Mouse (Mus musculus) limb, embryonic 14.5 days (tissue): ENCODE data around the gene Pakap. TPM values are rescaled to one million over a fixed set of nuclear protein-coding genes. Genes with fewer than 3 reads are reported as not detected.

Experiments
- ATAC-seq: fragments of 200-750 bp; cut with Nextera tagmentation; 2 replicates; pipeline ENCODE4 v1.8.0; 2017; ENCODE audit warnings: low read depth, moderate number of reproducible peaks, moderate TSS enrichment; ENCODE audit not compliant: low FRiP score
- DNase-seq: peaks from one replicate; pipeline ENCODE4 v3.0.0-alpha.2; 2015; ENCODE audit warnings: low spot score
- H3K27ac ChIP-seq: fragments of 300-500 bp; sonication (generic); replicated peaks from 2 replicates; pipeline ENCODE4 v1.5.1; 2014; ENCODE audit warnings: low read depth, mild to moderate bottlenecking, low read length, moderate library complexity, mixed read lengths
- H3K27me3 ChIP-seq: fragments of 300-500 bp; sonication (generic); 2 replicates; pipeline ENCODE4 v1.6.1; 2014; ENCODE audit warnings: low read length, mixed read lengths; ENCODE audit not compliant: control insufficient read depth, insufficient read depth
- H3K36me3 ChIP-seq: fragments of 300-500 bp; sonication (generic); 2 replicates; pipeline ENCODE4 v1.6.1; 2014; ENCODE audit warnings: mild to moderate bottlenecking, low read length, moderate library complexity, mixed read lengths; ENCODE audit not compliant: control insufficient read depth, insufficient read depth
- H3K4me1 ChIP-seq: fragments of 300-500 bp; sonication (generic); 2 replicates; pipeline ENCODE4 v1.6.1; 2014; ENCODE audit warnings: antibody characterized with exemption, low read length, mixed read lengths; ENCODE audit not compliant: control insufficient read depth, insufficient read depth
- H3K4me2 ChIP-seq: fragments of 300-500 bp; sonication (generic); replicated peaks from 2 replicates; pipeline ENCODE4 v1.6.1; 2014; ENCODE audit warnings: low read depth, mild to moderate bottlenecking, low read length, moderate library complexity; ENCODE audit not compliant: severe bottlenecking
- H3K4me3 ChIP-seq: fragments of 300-500 bp; sonication (generic); replicated peaks from 2 replicates; pipeline ENCODE4 v1.5.1; 2014; ENCODE audit warnings: low read length
- H3K9ac ChIP-seq: fragments of 300-500 bp; sonication (generic); 2 replicates; pipeline ENCODE4 v1.6.1; 2014; ENCODE audit warnings: mild to moderate bottlenecking, low read depth, low read length, moderate library complexity; ENCODE audit not compliant: severe bottlenecking
- H3K9me3 ChIP-seq: fragments of 300-500 bp; sonication (generic); 2 replicates; pipeline ENCODE4 v1.6.1; 2016; ENCODE audit warnings: low read length; ENCODE audit not compliant: control insufficient read depth
- POLR2A ChIP-seq: fragments of 200-500 bp; IDR thresholded peaks from 2 replicates; pipeline ENCODE4 v1.8.0; 2012; ENCODE audit warnings: inconsistent platforms, mild to moderate bottlenecking, moderate library complexity, borderline replicate concordance; ENCODE audit not compliant: insufficient read depth, insufficient read length; ENCODE audit errors: extremely low read depth
- WGBS: fragments of 180-500 bp; shearing (Covaris S2); extraction: QIAGEN DNeasy Blood & Tissue Kit; methylation state at CpG from one replicate; pipeline ENCODE4 v1.1.7; 2014; 5-methylcytosine and 5-hydroxymethylcytosine counted together
- polyA plus RNA-seq, 2 experiments: library from polyadenylated mRNA; depleted of rRNA in 1 of 2; stranded (reverse) in 1 of 2; unstranded in 1 of 2; fragments of >200 nt; fragmentation: Nextera tagmentation in 1 of 2; extraction: Ambion mirVana in 1 of 2; gene quantifications; 2 replicates each; pipeline versions ENCODE4 v1.2.1 to v1.2.3; 2012 to 2014

Pakap gene
- polyA plus RNA-seq, 2 experiments = 6.4 to 26.9 TPM

DNA sequence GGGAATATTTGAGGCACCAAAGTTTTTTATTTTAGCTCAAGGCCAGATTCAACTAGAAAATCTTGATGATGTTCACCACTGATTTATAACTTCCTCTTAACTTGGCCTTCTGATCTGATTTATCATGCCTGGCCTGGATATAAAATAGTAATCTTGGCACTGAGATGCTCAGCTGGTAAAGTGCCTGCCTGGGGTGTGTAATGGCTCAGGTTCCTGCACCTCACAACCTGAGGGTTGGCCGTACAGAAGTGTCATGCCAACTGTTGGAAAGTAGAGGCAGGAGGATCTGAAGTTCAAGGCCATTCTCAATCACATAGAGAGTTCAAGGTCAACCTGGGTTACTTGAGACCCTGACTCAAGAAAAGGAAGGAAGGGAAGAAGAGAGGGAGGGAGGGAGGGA lies 57.3 kb downstream of the Pakap start:
- no peak overlapping the region for H3K9ac ChIP-seq
- no peak for DNase-seq
- 72% methylated on average over 1 of the region's 1 CpGs for WGBS

DNA sequence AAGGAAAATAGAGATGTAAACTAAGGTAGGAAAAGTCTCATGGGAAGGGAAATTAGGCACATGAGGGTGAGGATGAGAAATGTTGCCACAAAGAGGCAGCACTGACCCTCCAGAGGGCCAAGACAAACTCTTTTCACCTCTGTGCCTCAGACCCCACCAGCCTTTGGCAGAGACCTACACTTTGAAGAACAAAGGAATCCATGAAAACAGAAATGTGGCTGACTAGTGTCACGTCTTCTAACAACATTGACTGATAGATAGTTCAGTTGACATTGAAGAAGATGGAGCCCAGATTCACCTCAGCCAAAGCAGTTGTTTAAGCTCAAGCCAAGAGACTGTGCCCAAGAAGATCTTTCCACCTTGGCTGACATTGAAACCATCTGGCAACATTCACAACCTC lies 57.8 kb downstream of the Pakap start:
- no peaks in the 10 kb centered on the region for H3K9me3 ChIP-seq
- DNase-seq (no peak), ATAC-seq (no peak)
- no peak overlapping the region for H3K27ac ChIP-seq
- TF ChIP-seq POLR2A = no peak
- no peaks in the 10 kb centered on the region for H3K36me3 ChIP-seq
- H3K4me1 ChIP-seq = 0 out of 2 replicates have a peak, but pooled peaks cover 5% of the 10 kb centered on the region
- WGBS = 79% methylated on average over 1 of the region's 1 CpGs
- no peaks in the 10 kb centered on the region for H3K27me3 ChIP-seq
- no peak overlapping the region for H3K9ac ChIP-seq
- no peak overlapping the region for H3K4me3 ChIP-seq
- no peak overlapping the region for H3K4me2 ChIP-seq

More for the DNA sequence above, 57.3 kb downstream of the Pakap start:
- H3K4me2 ChIP-seq = no peak overlapping the region
- H3K4me3 ChIP-seq = no peak overlapping the region
- H3K36me3 ChIP-seq = no peaks in the 10 kb centered on the region
- no peaks in the 10 kb centered on the region for H3K27me3 ChIP-seq
- no peaks in the 10 kb centered on the region for H3K9me3 ChIP-seq
- H3K4me1 ChIP-seq = 0 out of 2 replicates have a peak, but pooled peaks cover 3% of the 10 kb centered on the region
- H3K27ac ChIP-seq = no peak overlapping the region
- no peak for TF ChIP-seq POLR2A
- ATAC-seq = no peak

GRCm38 (mm10) chr4:57626921-57627320 lies 58.9 kb downstream of the Pakap start:
- Histone ChIP-seq H3K9ac (no peak overlapping the region), H3K27ac (no peak overlapping the region), H3K4me3 (no peak overlapping the region), H3K9me3 (no peaks in the 10 kb centered on the region), H3K27me3 (no peaks in the 10 kb centered on the region), H3K4me2 (no peak overlapping the region), H3K4me1 (0 out of 2 replicates have a peak, but pooled peaks cover 5% of the 10 kb centered on the region), H3K36me3 (no peaks in the 10 kb centered on the region)
- no peak for TF ChIP-seq POLR2A
- DNase-seq = no peak
- no peak for ATAC-seq
- 68% methylated on average over 5 of the region's 5 CpGs for whole genome bisulfite sequencing

DNA sequence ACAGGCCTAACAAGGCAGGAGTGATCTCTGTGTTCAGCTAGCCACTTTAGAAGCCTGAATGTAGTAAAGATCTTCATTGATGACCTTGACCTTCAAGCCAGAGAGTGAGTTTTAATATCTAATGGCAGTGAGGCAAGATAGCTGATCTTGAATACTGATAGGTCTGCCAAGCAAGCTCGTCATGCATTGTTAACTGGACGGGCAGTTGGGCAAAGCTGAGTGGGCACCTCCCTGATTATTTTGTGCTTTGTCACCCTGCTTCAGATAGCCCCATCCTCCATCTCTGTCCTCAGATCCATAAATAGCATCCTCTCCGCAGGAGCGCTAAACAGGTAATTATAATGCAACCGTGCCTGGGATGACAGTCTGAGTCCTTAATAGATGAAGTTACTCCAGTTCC lies 64.4 kb downstream of the Pakap start:
- ATAC-seq (no peak), DNase-seq (no peak)
- no peak for TF ChIP-seq POLR2A
- 81% methylated on average over 5 of the region's 5 CpGs for WGBS
- Histone ChIP-seq H3K36me3 (no peaks in the 10 kb centered on the region), H3K27ac (no peak overlapping the region), H3K9me3 (no peaks in the 10 kb centered on the region), H3K4me3 (no peak overlapping the region), H3K27me3 (no peaks in the 10 kb centered on the region), H3K4me2 (no peak overlapping the region), H3K4me1 (peaks cover 15% of the 10 kb centered on the region), H3K9ac (no peak overlapping the region)

- TF ChIP-seq POLR2A = no peak
- Histone ChIP-seq H3K9me3 (no peaks in the 10 kb centered on the region), H3K36me3 (no peaks in the 10 kb centered on the region), H3K4me1 (peaks cover 17% of the 10 kb centered on the region), H3K4me2 (no peak overlapping the region), H3K9ac (no peak overlapping the region), H3K4me3 (no peak overlapping the region), H3K27ac (no peak overlapping the region), H3K27me3 (no peaks in the 10 kb centered on the region)
- DNase-seq (no peak), ATAC-seq (no peak)
- 91% methylated on average over 7 of the region's 7 CpGs for WGBS
Observed at GRCm38 (mm10) chr4:57633052-57633451, 65.1 kb downstream of the Pakap start.

DNA sequence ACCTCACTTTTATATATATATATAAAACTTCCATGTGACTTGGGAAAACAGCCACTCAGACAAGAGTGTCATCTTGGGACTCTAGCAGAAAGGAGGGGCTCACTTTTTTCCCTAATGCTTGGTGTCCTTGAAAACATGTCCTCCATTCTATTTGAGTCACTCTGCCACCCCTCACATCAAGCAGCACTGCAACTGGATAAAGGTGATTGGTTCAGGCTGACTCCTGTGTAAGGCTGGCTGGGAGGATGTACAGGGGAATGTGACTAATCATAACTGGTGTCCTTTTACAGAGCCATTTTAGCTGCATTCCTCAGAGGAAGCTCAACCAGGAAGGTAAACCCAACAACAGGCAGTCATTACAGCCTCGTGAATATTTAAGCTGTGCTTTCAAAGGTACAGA lies 67.0 kb downstream of the Pakap start:
- no peaks in the 10 kb centered on the region for H3K36me3 ChIP-seq
- H3K9ac ChIP-seq = no peak overlapping the region
- ATAC-seq (no peak), DNase-seq (no peak)
- no peak overlapping the region for H3K27ac ChIP-seq
- no peak for TF ChIP-seq POLR2A
- no peaks in the 10 kb centered on the region for H3K9me3 ChIP-seq
- WGBS = 51% methylated on average over 1 of the region's 1 CpGs
- no peak overlapping the region for H3K4me3 ChIP-seq
- H3K4me2 ChIP-seq = no peak overlapping the region
- peaks cover 17% of the 10 kb centered on the region for H3K4me1 ChIP-seq
- no peaks in the 10 kb centered on the region for H3K27me3 ChIP-seq
